Mouse (Mus musculus) olfactory bulb, adult 2 months (tissue): ENCODE measurements at regions not wholly inside any gene's neighbourhood (a gene's known extent, or its start where the extent isn't known, plus 50 kb on each side); places are given as distances from the start of the nearest gene placed in this dataset.

ENCODE experiments used
- CTCF ChIP-seq: fragments of 200-500 bp; IDR thresholded peaks from 2 replicates; pipeline ENCODE4 v1.5.1; 2012; ENCODE audit warnings: low read depth, mild to moderate bottlenecking, low read length, moderate library complexity; ENCODE audit not compliant: insufficient read depth
- POLR2A ChIP-seq: fragments of 200-500 bp; IDR thresholded peaks from 2 replicates; pipeline ENCODE4 v1.6.1; 2012; ENCODE audit warnings: mild to moderate bottlenecking, low read depth, low read length, moderate library complexity; ENCODE audit not compliant: insufficient read depth

DNA sequence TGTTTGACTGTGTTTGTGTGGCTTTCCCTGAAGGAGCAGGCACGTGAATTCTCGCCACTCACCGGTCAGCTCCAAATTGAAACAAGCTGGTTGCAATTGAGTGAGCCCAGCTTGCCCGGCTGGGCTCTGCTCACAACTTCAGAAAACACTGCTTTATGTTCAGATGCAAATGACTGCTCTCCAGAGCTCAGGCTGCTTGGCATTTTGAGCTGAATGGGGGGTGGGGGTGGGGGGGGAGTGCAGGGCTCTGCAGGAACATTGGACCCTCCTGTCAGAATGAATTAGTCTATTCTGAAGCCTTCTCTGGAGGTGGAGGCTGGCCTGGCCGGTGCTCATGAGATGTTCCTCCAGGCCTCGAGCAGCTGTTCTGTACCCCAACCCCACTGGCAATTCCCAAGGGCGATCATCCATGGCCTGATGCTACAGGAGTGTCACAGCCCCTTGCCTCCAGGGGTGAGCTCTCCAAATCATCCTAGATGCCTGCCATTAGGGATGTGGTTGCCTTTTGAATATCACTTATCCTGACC, 213.5 kb upstream of the Usp24 start:
- TF ChIP-seq CTCF (no peak), POLR2A (no peak)
